Mouse (Mus musculus): ENCODE data around the gene Hsd17b3.
A peak's percentile ranks its signal among the peaks of the same experiment; 100 is the strongest.

The Hsd17b3 gene

DNA sequence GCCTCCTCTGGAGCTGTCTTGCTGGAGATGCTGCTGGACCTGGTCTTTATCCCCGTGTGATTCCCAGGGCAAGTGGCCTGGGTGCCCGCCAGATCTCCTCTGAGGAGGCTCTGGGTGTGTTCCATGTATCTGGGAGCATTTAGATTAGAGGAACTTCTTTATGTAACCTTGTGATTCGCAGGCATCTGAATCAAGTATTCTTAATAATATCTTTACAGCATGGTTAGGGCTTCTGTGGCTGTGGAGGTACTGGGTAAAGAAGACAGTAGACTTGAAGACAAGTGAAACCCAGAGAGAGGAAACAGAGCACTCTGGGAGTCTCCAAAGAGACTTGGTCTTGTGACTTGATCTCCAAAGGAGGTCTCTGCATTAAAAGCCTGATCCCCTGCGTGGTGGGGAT is at the start of gene Hsd17b3:
TSS of gene Hsd17b3 (minus strand) at position 101 of the 400 bp plus-strand sequence.
- DNase-seq (ENCODE audit: low spot score) = no peak

DNA sequence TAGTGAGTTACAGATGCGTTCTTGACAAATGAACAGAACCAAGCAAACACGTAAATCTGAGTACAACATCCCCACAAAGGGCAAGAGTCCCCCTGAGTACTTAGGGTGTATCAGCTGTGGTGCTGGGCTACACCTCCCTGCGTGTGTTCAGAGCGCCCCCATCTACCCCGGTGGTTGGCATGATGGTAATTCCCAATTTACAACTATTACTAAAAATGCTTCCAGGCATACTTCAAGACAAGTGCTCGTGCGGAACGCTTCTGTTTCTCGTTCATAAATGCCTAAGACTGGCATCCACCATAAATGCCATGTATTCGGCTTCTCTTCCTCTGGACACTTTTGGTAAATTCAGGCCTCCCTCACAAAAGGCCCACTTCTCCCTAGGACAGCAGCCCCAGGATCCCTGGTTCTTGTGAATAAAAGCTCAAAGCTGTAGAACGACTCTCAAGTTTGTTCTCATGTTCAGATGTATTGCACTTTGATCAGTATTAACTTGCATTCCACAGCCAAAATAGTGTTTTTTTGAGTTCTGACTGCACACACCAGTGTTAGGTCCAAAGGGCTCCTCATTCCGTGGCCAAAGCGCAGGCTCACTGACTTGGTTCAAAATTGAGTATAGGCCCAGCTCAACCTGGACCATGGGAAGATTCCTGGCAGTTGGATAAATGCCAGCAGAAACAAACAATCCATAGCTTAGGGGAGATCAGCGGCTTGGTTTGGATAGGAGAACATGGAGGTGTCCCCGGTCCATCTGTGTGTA is 40.8 kb upstream of the Hsd17b3 start:
- DNase-seq (ENCODE audit: low spot score) = peak; percentile 63

DNA sequence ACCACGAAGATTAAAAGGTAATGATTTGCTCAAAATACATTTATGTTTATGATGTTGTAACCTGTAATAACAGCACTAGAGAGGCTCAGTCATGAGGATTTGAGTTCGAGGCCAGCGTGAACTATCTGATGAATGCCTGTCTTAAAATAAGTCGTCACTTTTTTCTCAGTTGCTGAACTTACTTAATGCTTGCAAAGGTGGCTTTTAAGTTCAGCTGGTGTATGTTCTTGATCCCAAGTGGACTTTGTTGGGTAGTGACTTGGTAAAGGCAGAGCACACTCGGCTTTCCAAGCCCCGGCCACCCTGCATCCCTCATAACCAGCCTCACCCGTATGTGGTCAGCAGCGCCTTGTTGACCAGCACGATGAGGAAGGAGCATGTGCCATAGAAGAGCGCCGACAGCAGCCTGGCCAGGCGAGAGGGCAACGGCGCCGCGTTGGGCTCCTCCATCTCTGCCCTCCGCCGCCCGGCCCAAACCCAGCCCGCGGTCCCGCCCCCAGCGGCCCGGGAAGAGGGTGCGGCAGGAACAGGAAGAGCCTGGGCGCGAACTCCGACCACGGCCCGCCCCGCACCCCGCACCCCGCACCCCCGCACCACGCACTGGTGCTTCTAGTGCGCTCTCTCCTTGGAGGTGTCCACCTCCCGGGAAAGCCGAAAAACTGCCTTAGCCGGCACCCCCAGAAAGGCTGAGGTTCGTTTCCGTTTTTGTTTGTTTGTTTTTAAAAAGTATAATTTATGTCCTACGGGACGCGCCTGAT is 40.0 kb upstream of the Hsd17b3 start, which contains the start of gene Slc35d2:
TSS of gene Slc35d2 (minus strand) at position 511 of the 758 bp plus-strand sequence.
- no peak for DNase-seq (ENCODE audit: low spot score)

DNA sequence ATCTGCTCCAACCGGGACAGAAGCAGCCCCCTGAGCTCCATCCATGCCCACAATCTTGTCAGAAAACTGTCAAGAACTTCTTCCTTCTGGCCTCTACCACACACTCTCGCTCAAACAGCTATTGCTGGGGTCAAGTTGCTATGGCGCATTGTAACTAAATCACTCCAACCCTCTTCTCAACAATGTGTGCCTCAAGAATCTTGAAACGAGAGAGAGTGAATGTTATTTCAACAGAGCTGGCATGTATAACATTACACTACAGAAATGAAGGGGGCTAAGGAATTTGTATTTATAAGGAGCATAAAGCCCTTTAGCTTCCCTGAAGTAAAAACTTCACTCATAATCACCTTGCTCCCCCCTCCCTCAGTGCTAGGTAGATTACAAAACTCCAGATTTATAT is 37.3 kb upstream of the Hsd17b3 start:
- no peak for DNase-seq (ENCODE audit: low spot score)

DNA sequence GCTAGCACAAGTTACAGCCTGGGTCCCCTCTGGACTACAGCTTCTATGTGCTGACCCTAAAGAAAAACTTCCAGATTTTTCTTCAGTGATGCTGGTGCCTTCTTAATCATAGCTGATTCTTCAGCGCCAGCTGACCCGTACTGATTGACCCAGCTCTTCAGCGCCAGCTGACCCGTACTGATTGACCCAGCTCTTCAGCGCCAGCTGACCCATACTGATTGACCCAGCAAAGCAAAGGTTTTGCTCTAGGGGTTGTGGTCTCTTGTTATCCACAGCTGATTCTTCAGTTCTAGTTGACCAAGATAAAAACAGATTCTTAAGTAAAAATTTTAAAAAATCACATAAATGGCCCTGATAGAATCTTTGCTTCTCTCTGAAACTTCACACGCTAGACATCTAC is 35.9 kb upstream of the Hsd17b3 start:
- no peak for DNase-seq (ENCODE audit: low spot score)

DNA sequence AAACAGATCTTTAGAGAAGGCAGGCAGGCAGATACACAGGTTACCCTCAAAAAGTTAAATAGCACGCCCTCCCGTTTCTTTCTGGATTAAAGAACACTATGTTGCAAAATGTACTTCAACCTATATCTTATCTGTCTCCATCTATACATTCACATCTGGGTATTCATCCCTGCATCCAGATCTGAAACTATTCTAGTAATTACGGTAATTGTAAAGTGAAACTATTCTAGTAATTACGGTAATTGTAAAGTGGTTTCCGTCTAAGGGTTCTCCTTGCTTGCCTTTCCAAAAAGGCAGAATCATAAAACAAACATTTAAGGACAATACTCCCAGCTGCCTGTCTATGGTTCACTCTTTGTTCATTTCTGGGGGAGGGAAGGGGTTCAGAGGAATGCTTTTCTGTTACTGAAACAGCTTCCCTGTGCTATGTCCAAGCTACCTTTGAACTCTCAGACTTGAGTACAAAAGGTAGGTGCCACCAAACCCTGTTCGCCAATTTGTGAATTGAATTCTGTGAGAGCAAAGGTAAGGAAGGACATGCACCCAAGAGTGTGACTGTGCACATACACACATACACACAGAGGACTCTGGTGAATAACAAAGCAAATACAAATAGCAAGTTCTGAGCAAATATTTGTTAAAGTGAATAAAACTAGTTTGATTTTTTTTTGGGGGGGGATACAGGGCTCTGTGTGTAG is 34.6 kb upstream of the Hsd17b3 start:
- no peak for DNase-seq (ENCODE audit: low spot score)

DNA sequence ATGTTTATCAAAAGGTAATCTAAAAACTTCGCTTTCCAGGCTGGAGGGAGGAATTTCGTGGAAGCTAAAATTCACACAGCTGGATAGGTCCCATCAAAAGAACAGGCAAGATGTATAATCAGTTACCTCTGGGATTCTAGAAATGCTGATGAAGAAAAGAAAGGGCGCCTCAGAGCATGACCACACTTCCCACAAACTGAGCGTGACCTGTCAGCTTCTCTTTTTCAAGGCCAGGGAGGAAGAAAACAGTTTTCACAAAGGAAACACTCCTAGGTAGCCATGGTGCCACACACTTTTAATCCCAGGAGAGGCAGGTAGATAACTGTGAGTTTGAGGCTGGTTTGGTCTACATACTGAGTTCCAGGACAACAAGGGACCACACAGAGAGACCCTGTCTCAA is 31.7 kb upstream of the Hsd17b3 start:
- DNase-seq (ENCODE audit: low spot score) = no peak

DNA sequence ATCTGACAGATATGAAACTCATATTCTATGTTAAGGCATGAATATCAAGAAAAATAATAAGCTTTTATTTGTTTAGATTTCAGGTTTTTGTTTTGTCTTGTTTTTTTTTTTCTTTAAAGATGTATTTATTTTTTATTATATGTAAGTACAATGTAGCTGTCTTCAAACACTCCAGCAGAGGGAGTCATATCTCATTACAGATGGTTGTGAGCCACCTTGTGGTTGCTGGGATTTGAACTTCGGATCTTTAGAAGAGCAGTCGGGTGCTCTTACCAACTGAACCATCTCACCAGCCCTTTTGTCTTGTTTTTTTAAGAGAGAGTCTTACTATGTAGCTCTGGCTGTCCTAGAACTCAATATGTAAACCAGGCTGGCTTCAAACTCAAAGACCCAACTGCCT is 28.4 kb upstream of the Hsd17b3 start:
- DNase-seq (ENCODE audit: low spot score) = no peak

DNA sequence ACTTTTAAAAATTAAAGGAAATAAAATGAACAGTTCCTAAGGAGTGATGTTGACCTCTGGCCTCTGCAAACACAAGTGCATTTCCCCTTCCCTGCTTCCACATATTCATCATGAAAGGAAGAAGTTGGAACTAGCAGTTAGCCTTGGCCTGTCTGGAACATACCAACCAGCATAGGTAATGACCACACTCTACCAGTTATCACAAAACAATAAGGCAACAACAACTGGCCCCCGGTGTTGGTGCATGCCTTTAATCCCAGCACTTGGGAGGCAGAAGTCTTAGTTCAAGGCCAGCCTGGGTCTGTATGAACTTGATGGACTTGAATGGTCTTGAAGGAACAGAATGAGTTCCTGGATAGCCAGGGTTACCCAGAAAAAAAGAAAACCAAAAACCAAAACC is 21.4 kb upstream of the Hsd17b3 start:
- no peak for DNase-seq (ENCODE audit: low spot score)

DNA sequence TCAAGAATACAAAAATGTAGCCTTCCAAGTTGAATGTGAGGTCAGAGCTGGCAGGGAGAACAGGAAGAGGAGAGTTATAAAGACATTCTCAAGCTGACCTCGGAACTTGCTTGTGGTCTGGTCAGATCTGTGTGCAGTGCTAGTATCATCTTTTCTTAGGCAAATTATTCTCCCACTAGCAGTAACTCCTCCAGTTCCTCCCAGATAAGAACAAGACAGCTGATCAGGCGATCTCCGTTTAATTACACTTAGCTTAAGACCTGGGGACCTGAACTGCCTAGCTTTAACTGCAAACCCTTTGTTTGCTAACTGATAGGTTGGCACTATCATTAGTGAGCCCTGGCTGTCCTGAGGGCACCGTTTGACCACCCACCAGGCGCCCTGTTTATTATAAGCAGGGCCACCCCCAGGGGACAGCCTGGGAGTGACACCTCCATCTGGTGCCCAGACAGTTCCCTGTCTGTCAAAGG is 19.4 kb upstream of the Hsd17b3 start:
- peak; percentile 40 for DNase-seq (ENCODE audit: low spot score)

DNA sequence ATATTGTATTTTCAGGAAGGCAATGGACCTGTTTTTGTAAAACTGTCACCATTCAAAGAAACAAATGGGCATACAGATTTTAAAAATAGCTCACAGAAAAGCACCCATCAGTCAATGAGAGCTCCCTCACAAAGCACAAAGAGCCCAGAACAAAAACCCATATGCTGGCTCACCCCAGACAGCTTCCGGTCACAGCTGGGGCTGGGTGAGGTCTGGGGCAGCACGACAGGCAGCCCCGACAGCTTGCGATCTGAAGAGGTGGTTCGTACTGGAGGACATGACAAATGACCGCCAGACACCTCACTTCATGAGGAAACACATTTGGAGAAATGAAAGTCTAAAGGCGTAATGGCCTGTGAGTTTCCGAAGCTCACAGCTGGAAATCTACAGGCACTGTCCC is 18.5 kb upstream of the Hsd17b3 start:
- DNase-seq (ENCODE audit: low spot score) = peak; percentile 76

DNA sequence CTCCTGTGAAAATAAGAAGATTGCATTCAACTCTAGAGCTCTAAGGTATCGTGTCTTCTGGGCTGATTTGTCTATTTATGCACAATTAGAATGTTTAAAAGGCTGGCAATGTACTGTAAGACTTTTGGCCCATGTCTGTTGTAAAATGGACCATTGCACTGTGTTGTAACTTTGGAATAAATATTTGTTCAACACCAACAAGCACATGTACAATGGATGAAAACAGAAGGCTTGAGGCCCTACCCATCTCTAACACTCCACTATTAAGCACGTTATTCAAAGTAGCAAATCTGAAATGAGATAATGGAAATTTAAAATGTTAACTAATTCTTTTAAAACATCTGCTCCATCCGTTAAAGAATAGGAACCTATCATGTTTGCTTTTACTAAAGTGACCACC is 18.1 kb upstream of the Hsd17b3 start:
- DNase-seq (ENCODE audit: low spot score) = no peak

DNA sequence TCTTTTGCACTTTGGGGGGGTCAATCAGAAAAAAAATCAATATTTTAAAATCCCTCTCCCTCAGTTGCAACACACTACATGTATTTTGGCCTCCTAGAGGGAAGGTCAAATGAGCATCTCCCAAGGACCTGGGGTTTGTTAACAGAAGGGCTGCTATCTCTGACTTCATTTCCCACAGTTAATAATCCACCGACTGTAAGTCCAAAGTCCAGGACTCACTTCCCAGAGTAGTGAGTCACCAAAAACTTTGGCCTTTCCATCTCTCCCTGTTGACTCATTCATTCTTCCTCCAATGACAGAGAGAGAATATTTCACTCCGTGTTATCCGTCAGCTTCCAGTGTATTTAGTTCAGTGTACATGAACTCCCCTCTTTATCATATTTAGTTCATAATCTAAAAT is 16.7 kb upstream of the Hsd17b3 start:
- DNase-seq (ENCODE audit: low spot score) = no peak

DNA sequence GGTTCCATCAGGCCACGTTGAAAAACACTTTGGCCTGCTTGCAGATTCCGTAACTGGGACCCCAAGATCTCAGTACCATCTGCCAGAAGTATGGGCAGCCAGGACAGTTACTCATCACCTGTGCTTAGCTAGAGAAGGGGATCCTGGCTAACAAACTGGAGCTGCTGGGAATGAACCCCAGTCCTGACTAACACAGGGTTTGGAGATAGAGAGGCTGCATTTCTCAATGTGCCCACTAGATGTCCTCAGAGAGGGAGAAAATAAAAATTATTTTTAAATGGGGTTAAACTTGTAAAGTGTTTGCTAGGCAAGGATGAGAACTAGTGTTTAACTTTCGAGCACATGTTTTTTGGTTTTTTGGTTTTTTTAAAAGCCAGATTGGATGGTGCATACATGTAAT is 11.2 kb upstream of the Hsd17b3 start:
- DNase-seq (ENCODE audit: low spot score) = peak; percentile 73

DNA sequence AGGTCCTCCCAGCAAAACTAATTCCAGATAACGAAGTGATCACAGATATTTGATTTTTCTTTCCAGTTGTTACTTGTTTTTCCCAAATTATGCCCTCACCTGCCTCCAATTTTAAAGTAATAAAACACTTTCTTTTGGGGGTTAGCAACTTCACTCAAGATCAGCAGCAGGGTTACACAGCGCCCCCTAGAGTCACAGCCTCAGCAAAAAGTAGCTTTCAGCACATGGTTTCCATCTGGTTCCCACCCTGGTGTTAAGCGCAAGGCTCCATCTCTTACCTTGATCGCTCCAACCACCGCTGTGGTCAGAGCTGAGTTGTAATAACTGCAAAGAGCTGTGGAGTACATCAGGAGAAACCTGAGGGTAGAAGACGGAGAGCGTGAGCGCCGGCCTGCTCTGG is 10.0 kb upstream of the Hsd17b3 start:
- peak; percentile 59 for DNase-seq (ENCODE audit: low spot score)

DNA sequence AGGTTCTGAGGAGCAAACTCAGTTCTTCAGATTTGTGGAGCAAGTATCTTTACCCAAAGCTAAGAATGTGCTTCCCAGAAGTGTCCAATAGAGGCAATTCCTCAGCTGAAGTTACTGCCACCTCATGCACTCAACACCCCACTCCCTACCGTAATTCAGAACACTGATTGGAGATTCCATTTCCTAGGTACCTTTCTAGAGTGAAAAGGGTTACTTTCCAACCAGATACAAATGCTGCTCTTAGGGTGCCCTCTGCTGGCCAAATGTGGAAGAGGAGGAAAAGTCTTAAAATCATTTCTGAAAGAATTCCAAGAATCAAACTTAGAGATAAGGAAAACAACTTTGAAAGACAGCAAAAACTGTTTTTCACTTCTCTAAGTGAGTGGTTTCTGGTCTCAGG is 4.3 kb upstream of the Hsd17b3 start:
- peak; percentile 92 for DNase-seq (ENCODE audit: low spot score)

DNA sequence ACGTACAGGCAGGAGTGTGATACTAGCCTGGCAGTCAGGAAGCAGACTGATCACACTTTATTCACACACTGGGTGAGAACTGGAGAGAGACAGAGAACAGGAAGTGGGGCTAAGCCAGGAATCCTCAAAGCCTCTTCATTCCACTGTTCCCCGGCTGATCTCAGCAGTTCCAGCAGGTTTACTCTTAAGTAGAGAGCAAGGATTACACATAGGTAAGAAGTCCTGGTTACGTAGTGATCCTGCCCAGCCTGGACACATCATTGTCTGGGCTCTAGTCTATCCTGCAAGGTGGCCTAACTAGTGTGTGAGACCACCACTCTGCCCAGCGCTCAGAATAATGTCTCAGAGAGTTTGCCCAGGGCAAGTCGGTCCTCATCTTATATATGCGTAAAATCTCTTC is 3.7 kb upstream of the Hsd17b3 start:
- no peak for DNase-seq (ENCODE audit: low spot score)

DNA sequence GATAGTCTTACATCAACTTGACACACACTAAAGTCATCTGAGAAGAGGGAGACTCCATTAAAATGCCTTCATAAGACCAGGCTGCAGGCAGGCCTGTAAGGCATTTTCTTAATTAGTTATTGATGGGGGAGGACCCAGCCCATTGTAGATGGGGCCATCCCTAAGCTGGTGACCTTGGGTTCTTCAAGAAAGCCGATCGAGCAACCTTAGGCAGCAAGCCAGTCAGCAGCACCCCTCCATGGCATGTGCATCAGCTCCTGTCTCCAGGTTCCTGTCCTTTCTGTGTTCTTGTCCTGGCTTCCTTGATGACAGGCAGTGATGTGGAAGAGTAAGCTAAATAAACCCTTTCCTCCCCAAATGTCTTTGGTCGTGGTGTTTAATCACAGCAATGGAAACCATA is 3.1 kb upstream of the Hsd17b3 start:
- no peak for DNase-seq (ENCODE audit: low spot score)

DNA sequence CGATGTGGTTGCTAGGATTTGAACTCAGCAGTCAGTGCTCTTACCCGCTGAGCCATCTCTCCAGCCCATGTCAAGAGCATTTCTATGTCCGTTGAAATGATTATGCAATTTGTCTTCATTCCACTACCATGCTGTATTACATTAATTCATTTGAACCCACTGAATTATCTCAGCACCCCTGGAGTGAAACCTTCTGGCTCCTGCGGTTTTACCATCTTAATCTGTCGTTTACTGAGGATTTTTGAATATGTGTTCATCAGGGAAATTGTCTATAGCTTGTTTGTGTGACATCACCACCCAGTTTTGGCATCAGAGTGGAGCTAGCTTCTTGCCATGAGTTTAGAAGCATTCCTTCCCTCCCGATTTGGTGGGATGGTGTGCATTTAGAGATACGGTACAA is 2.0 kb upstream of the Hsd17b3 start:
- no peak for DNase-seq (ENCODE audit: low spot score)

DNA sequence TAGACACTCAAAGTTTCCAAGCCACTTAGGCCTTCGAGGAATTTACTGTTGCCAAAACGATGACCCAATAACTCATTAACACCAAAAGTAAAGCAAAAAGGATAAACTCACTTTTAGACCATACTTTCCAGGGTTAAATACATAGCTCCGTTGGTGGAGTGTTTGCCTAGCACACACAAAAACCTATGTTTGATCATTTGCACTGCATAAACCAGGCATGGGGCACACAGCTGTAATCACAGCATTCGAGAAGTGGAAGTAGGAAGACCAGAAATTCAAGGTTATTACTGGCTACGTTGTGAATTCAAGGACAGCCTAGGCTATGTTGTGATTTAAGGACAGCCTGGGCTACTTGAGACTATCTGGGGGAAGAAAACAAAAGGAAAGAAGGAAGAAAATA is 1.2 kb upstream of the Hsd17b3 start:
- DNase-seq (ENCODE audit: low spot score) = no peak

DNA sequence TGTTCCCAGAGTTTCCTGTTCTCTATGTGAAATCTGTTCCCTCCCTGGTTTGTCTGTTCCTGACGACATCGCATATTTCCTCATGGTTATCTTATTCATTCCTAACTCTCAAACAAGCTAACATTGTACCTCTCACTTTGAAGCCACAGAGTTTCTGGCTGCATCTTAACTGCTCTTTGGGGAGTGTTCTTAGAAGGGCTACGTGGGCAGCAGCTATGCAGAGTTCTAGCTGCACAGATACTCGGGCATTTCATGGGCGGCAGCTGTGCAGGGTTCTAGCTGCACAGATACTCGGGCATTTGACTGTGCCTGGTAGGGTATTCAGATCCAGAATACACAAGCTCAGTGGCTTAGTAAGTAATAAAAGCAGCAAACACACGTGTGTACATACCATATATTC is 973 bp downstream of the Hsd17b3 start:
- DNase-seq (ENCODE audit: low spot score) = no peak

DNA sequence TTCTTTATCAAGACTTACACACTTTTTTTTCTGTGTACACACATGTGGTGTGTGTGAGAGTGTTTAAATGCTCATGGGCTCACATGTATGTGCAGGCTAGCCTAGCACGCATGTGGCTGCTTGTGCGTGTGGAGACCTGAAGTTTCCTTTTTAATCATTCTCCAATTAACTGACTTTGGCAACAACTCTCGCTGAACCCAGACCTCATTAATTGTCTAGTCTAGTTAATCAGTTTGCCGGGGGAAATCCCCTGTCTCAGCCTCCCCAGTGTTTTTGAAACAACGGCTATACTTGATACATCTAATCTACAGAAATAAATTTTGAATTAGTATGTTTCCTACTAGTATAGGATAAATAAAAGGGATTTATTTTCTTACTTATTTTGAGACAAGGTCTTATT is 3.0 kb downstream of the Hsd17b3 start:
- no peak for DNase-seq (ENCODE audit: low spot score)

DNA sequence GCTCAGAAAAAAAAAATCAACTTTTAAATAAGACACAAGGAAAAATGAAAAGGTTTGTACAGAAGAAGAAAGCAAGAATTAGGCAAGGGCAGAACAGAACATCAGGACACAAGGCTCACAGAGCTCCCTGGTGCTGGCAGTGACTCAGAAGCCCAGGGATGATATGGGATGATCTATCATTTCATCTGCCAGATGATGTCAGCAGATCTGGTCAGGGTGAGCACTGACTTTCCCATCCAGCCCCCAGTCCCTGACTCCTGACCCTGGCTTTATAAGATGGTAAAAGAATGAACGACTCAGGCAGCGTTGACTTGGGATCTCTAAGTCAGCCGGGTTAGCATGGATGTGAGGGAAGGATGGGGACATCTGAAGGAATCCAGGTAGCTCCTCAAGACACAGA is 5.7 kb downstream of the Hsd17b3 start:
- DNase-seq (ENCODE audit: low spot score) = no peak

Measured in embryo, embryonic 10.5 days (tissue).